Mouse (Mus musculus): ENCODE data around the gene Acox2. TPM values are rescaled to one million over a fixed set of nuclear protein-coding genes. Genes with fewer than 3 reads are reported as not detected.

Gene Acox2
- polyA plus RNA-seq, 1 experiment from 2014 or later, result not detected

- peaks cover 10% of the 10 kb centered on the region for H3K4me1 ChIP-seq
- 76% methylated on average over 5 of the region's 5 CpGs for WGBS
- H3K36me3 ChIP-seq (replicated peaks), result no peaks in the 10 kb centered on the region
- H3K4me3 ChIP-seq, result no peak overlapping the region
- H3K27ac ChIP-seq, result no peak overlapping the region
- no peaks in the 10 kb centered on the region for H3K27me3 ChIP-seq (replicated peaks)
- no peak overlapping the region for H3K9ac ChIP-seq
- no peak overlapping the region for H3K4me2 ChIP-seq
- no peak for ATAC-seq (replicated peaks)
- H3K9me3 ChIP-seq, result no peaks in the 10 kb centered on the region
Measured at GRCm38 (mm10) chr14:8244211-8244611, 14.9 kb downstream of the Acox2 start.

GRCm38 (mm10) chr14:8243136-8243888 is 15.8 kb downstream of the Acox2 start:
- ATAC-seq (replicated peaks), result peak; percentile 70
- Histone ChIP-seq H3K27me3 (replicated peaks) (no peaks in the 10 kb centered on the region), H3K4me1 (peaks cover 10% of the 10 kb centered on the region), H3K36me3 (replicated peaks) (no peaks in the 10 kb centered on the region), H3K9ac (no peak overlapping the region), H3K9me3 (no peaks in the 10 kb centered on the region), H3K4me3 (no peak overlapping the region), H3K4me2 (no peak overlapping the region), H3K27ac (0 out of 2 replicates have a peak overlapping the region, but pooled peaks have one; percentile 39)
- WGBS, result 48% methylated on average over 8 of the region's 8 CpGs

DNA sequence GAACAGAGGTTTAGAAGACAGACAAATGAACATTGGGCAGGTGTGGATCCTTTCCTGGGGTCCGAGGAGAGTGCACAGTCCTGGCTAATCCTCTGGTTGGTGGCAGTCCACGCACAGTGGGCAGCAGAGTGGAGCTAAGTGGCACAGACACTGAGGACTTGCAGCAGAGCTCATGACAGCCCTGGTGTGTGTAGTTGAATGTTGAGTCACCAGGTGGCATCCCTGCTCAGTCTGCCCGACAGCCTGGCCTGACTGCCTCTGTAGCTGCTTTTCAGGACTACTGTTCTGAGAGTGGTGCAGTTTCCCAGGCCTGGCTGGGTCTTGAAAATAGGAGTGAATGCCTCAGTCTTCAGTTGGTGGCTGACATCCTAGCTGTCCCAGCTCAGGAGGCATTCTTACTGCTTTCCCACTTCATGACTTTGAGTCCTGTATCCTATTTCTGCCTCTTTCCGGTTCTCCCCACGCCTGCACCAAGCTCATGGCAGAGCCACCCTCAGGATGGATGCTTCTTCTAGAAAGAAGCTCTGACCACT is 16.7 kb downstream of the Acox2 start:
- peak; percentile 75 for ATAC-seq (replicated peaks)
- Histone ChIP-seq H3K4me2 (no peak overlapping the region), H3K9ac (no peak overlapping the region), H3K27me3 (replicated peaks) (no peaks in the 10 kb centered on the region), H3K27ac (0 out of 2 replicates have a peak overlapping the region, but pooled peaks have one; percentile 39), H3K4me1 (peaks cover 10% of the 10 kb centered on the region), H3K9me3 (no peaks in the 10 kb centered on the region), H3K36me3 (replicated peaks) (no peaks in the 10 kb centered on the region), H3K4me3 (no peak overlapping the region)
- 51% methylated on average over 5 of the region's 5 CpGs for WGBS

DNA sequence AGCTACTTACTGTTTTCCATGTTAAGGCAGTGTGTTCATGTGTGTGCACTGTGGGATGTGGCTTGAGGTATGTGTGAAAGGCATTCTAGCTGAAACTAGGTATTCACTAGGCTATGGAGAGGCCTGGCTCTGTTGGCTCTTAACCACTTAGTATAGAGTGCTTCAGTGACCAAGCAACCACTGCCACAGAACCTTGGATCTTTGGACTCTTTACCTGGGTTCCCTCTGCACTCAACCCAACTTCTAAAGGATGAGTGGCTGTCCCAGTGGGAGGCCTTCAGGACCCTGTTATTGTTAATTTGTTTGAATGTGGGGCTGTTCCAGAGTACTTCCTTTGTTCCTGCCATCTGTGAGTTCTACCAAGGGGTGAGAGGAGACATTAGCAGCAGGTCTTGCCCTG is 17.3 kb downstream of the Acox2 start:
- Histone ChIP-seq H3K27ac (no peak overlapping the region), H3K36me3 (replicated peaks) (no peaks in the 10 kb centered on the region), H3K27me3 (replicated peaks) (no peaks in the 10 kb centered on the region), H3K4me2 (no peak overlapping the region), H3K4me1 (peaks cover 10% of the 10 kb centered on the region), H3K4me3 (no peak overlapping the region), H3K9me3 (no peaks in the 10 kb centered on the region), H3K9ac (no peak overlapping the region)
- ATAC-seq (replicated peaks), result no peak

GRCm38 (mm10) chr14:8233252-8233651 is 25.9 kb downstream of the Acox2 start:
- no peak overlapping the region for H3K27ac ChIP-seq
- WGBS, result 90% methylated on average over 1 of the region's 1 CpGs
- H3K27me3 ChIP-seq (replicated peaks), result no peaks in the 10 kb centered on the region
- no peak overlapping the region for H3K9ac ChIP-seq
- no peaks in the 10 kb centered on the region for H3K9me3 ChIP-seq
- no peak overlapping the region for H3K4me3 ChIP-seq
- H3K4me1 ChIP-seq, result no peaks in the 10 kb centered on the region
- ATAC-seq (replicated peaks), result no peak
- H3K4me2 ChIP-seq, result no peak overlapping the region
- no peaks in the 10 kb centered on the region for H3K36me3 ChIP-seq (replicated peaks)

DNA sequence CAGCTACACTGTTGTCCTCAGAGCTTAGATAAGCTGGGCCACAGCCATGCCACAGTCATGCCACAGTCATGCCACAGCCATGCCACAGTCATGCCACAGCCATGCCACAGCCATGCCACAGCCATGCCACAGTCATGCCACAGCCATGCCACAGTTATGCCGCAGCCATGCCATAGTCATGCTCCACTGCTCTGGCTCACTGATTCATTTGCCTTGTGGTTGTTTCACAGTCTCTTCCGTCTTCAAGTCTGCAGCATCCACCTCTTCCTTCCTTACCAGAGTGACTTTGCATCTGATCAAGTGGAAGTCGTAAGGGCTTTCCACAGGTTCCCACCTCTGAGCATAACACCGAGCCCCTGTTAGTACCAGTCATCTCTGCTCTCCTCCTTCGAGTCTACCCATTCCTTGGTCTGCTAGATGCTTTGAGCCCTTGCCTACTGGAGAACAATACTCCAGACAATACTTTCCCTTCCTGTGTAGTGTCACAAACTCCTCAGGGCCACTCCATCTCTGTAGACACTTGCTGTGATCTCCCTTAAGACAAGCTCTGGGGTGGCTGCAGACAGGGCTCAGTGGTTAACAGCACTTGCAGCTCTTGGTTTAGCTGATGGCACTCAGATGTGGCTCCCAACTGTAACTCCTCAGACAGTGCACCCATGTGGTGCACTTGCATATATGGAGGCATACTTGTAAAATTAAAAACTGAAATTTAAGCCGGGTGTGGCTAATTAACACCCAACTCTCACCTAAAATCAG is 26.8 kb downstream of the Acox2 start:
- Histone ChIP-seq H3K27me3 (replicated peaks) (no peaks in the 10 kb centered on the region), H3K9ac (no peak overlapping the region), H3K4me3 (no peak overlapping the region), H3K27ac (no peak overlapping the region), H3K9me3 (no peaks in the 10 kb centered on the region), H3K36me3 (replicated peaks) (no peaks in the 10 kb centered on the region), H3K4me2 (no peak overlapping the region), H3K4me1 (no peaks in the 10 kb centered on the region)
- WGBS, result 85% methylated on average over 6 of the region's 6 CpGs
- ATAC-seq (replicated peaks), result no peak

- WGBS, result 87% methylated on average over 9 of the region's 9 CpGs
- no peaks in the 10 kb centered on the region for H3K4me1 ChIP-seq
- H3K27ac ChIP-seq, result no peak overlapping the region
- H3K4me3 ChIP-seq, result no peak overlapping the region
- no peak for ATAC-seq (replicated peaks)
- no peaks in the 10 kb centered on the region for H3K27me3 ChIP-seq (replicated peaks)
- H3K4me2 ChIP-seq, result no peak overlapping the region
- H3K9ac ChIP-seq, result no peak overlapping the region
- H3K36me3 ChIP-seq (replicated peaks), result no peaks in the 10 kb centered on the region
- no peaks in the 10 kb centered on the region for H3K9me3 ChIP-seq
Measured at GRCm38 (mm10) chr14:8229367-8230019, 29.7 kb downstream of the Acox2 start.

- Histone ChIP-seq H3K27ac (no peak overlapping the region), H3K27me3 (replicated peaks) (no peaks in the 10 kb centered on the region), H3K4me2 (no peak overlapping the region), H3K4me1 (0 out of 2 replicates have a peak, but pooled peaks cover 2% of the 10 kb centered on the region), H3K36me3 (replicated peaks) (peaks cover 3% of the 10 kb centered on the region; the same call in 1 of the 2 replicates), H3K4me3 (no peak overlapping the region), H3K9me3 (no peaks in the 10 kb centered on the region), H3K9ac (no peak overlapping the region)
- ATAC-seq (replicated peaks), result no peak
- 81% methylated on average over 2 of the region's 2 CpGs for WGBS
Measured at GRCm38 (mm10) chr14:8224805-8225204, 34.3 kb downstream of the Acox2 start.

DNA sequence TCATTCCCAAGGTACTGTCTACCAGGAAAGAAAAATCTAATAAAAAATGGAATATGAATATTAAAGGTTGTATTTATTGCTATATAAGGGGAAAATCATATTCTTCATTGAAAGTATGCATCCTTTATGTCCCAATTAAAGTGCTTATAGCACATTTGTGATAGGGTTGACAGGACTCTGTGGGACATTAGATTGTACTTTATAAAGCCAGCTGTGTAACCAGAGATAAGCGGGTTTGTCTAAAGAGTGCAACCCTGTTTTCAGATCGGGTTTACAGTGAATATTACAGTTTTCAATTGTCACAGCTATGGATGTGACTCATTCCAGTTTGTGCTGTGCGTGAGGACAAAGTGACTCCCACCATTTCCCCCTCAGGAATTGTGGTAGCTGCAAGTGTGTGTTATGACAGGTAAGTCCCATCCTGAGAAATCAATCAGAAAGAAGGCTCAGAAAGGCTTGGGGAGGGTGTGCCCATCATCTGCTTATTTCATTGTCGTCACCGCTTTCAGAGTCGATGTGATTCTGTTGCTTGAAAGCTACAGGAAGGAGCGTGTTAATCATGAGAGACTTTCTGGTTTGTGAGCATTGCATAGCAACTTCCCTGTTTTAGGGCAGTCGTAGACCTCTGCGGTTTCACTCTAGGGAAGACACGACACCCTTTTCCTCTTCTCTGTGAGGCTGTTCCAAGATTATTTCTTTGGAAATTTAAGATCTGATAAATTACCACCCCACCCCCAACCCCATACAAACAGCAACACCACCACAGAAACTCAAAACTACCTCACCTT is 35.5 kb downstream of the Acox2 start:
- Histone ChIP-seq H3K9ac (no peak overlapping the region), H3K4me3 (no peak overlapping the region), H3K27ac (no peak overlapping the region), H3K36me3 (replicated peaks) (peaks cover 3% of the 10 kb centered on the region; the same call in 1 of the 2 replicates), H3K27me3 (replicated peaks) (no peaks in the 10 kb centered on the region), H3K4me2 (no peak overlapping the region), H3K9me3 (no peaks in the 10 kb centered on the region), H3K4me1 (peaks cover 10% of the 10 kb centered on the region)
- no peak for ATAC-seq (replicated peaks)
- WGBS, result 86% methylated on average over 10 of the region's 10 CpGs

DNA sequence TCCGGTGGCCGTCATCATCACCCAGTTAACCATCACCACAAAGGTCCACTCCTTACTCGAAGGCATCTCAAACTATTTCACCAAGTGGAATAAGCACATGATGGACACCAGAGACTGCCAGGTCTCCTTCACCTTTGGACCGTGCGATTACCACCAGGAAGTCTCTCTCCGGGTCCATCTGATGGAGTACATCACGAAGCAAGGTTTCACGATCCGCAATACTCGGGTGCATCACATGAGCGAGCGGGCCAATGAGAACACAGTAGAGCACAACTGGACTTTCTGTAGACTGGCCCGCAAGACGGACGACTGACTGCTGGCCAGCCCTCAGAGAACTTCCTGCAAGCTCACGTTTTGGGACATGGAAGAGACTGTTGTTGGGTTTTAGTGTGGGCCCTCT is 36.6 kb downstream of the Acox2 start:
- no peak overlapping the region for H3K9ac ChIP-seq
- no peaks in the 10 kb centered on the region for H3K27me3 ChIP-seq (replicated peaks)
- H3K4me3 ChIP-seq, result no peak overlapping the region
- ATAC-seq (replicated peaks), result no peak
- WGBS, result 96% methylated on average over 16 of the region's 16 CpGs
- H3K9me3 ChIP-seq, result no peaks in the 10 kb centered on the region
- no peak overlapping the region for H3K4me2 ChIP-seq
- peaks cover 3% of the 10 kb centered on the region; the same call in 1 of the 2 replicates for H3K36me3 ChIP-seq (replicated peaks)
- no peak overlapping the region for H3K27ac ChIP-seq
- peaks cover 14% of the 10 kb centered on the region for H3K4me1 ChIP-seq

DNA sequence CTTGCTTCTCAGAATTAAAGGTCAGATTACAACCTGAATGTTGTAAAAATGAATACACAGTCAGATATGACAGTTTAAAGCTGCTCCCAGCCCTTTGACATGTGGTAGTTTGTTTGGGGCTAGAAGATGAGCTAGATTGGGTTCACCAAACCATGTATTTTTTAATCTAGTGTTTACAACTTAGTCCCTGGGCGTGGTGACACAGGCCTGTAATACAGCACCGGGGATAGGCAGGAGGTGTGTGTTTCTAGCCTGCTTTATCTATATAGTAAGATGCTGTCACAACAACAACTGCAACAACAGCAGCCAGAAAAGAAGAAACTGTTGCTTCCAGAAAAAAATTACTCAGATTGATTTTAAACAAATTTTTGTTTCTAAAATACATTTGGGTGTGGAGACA is 38.2 kb downstream of the Acox2 start:
- Histone ChIP-seq H3K36me3 (replicated peaks) (peaks cover 3% of the 10 kb centered on the region; the same call in 1 of the 2 replicates), H3K9ac (no peak overlapping the region), H3K27ac (no peak overlapping the region), H3K9me3 (no peaks in the 10 kb centered on the region), H3K4me3 (no peak overlapping the region), H3K4me1 (peaks cover 17% of the 10 kb centered on the region), H3K27me3 (replicated peaks) (peaks cover 7% of the 10 kb centered on the region; the same call in 1 of the 2 replicates), H3K4me2 (no peak overlapping the region)
- no peak for ATAC-seq (replicated peaks)
- WGBS, result 92% methylated on average over 2 of the region's 2 CpGs

Measured in midbrain, embryonic 15.5 days (tissue).